Mouse (Mus musculus) E14TG2a.4 (cell line): ENCODE data around the gene Slc46a1.

Experiments
- H3K27me3 ChIP-seq: 2 replicates; pipeline ENCODE4 v1.6.1; 2014; ENCODE audit warnings: low read length, control low read depth; ENCODE audit not compliant: insufficient read depth
- H3K36me3 ChIP-seq: 2 replicates; pipeline ENCODE4 v1.6.1; 2014; ENCODE audit warnings: low read length, control low read depth; ENCODE audit not compliant: insufficient read depth
- H3K4me1 ChIP-seq: replicated peaks from 2 replicates; pipeline ENCODE4 v1.6.1; 2014; ENCODE audit warnings: low read depth, low read length, control low read depth
- H3K4me3 ChIP-seq: replicated peaks from 2 replicates; pipeline ENCODE4 v1.5.1; 2014; ENCODE audit warnings: mild to moderate bottlenecking, low read length
- H3K9me3 ChIP-seq: 2 replicates; pipeline ENCODE4 v1.6.1; 2014; ENCODE audit warnings: low read length, control low read depth
- CTCF ChIP-seq: conservative IDR thresholded peaks from 2 replicates; pipeline ENCODE4 v1.5.1; 2014; ENCODE audit warnings: low read length
- NANOG ChIP-seq: IDR thresholded peaks from 2 replicates; pipeline ENCODE4 v1.6.1; 2014; ENCODE audit warnings: borderline replicate concordance, low read length, mixed read lengths
- POU5F1 ChIP-seq: IDR thresholded peaks from 2 replicates; pipeline ENCODE4 v1.6.1; 2014; ENCODE audit warnings: low read length, borderline replicate concordance

The Slc46a1 gene

DNA sequence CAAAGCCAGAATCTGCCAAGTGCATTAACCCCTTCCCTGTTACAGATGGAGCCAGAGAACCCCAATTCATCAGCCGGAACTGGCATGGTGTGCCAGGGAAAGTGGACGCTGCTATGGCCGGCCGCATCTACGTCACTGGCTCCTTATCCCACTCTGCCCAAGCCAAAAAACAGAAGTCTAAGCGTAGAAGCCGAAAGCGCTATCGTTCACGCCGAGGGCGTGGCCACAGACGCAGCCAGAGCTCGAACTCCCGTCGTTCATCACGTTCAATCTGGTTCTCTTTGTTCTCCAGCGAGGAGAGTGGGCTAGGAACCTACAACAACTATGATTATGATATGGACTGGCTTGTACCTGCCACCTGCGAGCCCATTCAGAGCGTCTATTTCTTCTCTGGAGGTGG, 36.0 kb downstream of the Slc46a1 start:
- Histone ChIP-seq H3K4me3 (no peak overlapping the region), H3K27me3 (peaks cover 43% of the 10 kb centered on the region), H3K36me3 (peaks cover 34% of the 10 kb centered on the region), H3K4me1 (peaks cover 42% of the 10 kb centered on the region), H3K9me3 (no peaks in the 10 kb centered on the region)
- TF ChIP-seq POU5F1: no peak
- TF ChIP-seq CTCF: no peak
- no peak for TF ChIP-seq NANOG

DNA sequence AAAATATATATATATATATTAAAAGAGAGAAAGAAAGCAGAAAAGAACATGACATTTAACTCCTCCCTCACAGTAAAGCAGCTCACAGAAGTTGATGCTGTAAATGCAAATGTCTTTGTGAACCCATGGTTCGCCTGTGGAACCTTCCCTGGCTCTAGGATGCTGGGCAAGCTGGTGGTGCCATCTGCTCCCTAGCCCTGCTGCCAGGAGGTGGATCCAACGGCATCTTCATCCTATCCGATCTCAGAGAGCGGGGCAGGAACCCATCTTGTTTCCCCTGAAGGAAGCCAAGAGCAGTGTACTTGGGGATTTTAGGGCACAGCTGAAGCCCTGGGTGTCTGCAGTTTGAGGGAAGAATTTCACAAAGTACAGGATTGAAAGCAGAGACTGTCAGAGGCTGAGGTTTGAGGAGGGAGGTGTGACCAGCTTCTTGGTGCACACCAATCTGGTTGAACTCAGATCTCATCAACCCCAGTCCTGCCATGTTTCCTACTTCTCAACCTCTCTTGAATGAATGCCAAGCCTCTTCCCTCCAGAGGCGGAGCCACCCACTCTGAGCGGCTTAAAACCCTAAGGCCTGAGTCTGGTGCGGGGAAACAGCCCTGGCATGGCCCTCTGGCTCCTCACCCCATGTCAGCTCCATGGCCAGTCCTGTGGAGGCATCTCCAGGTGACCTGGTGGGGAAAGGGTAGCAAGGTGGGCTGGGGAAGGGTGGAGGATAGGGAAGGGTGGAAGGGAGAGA, 37.6 kb downstream of the Slc46a1 start, which contains the start of gene Sebox:
Gene Sebox, plus strand, starts transcription at position 539 of the 742 bp plus-strand sequence.
- Histone ChIP-seq H3K4me3 (no peak within 1 kb of the TSS), H3K36me3 (peaks cover 49% of the 10 kb centered on the region), H3K27me3 (peaks cover 35% of the 10 kb centered on the region), H3K4me1 (peaks cover 35% of the 10 kb centered on the region), H3K9me3 (no peaks in the 10 kb centered on the region)
- TF ChIP-seq POU5F1 (no peak), NANOG (no peak), CTCF (no peak)

DNA sequence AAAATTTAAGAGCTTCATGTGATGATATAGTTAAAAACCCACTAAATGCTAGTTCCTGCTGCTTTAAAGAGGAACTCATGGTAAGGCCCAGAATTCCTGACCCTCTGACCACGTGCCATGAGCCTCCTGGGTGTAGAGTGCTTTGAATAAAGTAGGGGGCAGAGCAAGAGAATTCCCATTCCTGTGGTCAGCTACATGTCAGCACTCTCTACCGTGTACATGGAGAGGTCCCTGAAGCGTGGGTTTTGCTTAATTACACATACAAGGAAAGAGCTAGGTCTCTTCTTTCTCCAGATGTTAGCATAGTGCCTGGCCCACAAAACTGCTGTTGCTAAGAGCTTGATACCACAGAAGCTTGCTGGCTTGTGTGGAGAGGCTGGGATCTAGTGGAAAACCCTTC, 39.9 kb downstream of the Slc46a1 start:
- Histone ChIP-seq H3K4me3 (no peak overlapping the region), H3K4me1 (peaks cover 28% of the 10 kb centered on the region), H3K9me3 (no peaks in the 10 kb centered on the region), H3K27me3 (peaks cover 16% of the 10 kb centered on the region), H3K36me3 (peaks cover 73% of the 10 kb centered on the region)
- TF ChIP-seq CTCF (no peak), NANOG (no peak), POU5F1 (no peak)

DNA sequence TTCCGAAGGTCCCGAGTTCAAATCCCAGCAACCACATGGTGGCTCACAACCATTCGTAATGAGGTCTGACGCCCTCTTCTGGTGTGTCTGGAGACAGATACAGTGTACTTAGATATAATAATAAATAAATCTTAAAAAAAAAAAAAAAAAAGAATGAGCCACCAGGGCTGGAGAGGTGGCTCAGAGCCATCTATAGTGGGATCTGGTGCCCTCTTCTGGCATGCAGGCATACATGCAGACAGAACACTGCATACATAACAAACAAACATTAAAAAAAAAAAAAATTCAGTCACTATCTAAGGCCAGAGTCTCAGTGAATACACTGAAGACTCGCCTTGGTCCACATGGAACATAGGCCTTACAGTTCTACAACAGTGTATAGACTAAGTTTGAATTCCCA, 43.7 kb downstream of the Slc46a1 start:
- Histone ChIP-seq H3K9me3 (no peaks in the 10 kb centered on the region), H3K4me3 (no peak overlapping the region), H3K4me1 (peaks cover 34% of the 10 kb centered on the region), H3K36me3 (peaks cover 73% of the 10 kb centered on the region), H3K27me3 (no peaks in the 10 kb centered on the region)
- TF ChIP-seq NANOG (no peak), CTCF (peak; percentile 31; the same call in 1 of the 2 replicates)

DNA sequence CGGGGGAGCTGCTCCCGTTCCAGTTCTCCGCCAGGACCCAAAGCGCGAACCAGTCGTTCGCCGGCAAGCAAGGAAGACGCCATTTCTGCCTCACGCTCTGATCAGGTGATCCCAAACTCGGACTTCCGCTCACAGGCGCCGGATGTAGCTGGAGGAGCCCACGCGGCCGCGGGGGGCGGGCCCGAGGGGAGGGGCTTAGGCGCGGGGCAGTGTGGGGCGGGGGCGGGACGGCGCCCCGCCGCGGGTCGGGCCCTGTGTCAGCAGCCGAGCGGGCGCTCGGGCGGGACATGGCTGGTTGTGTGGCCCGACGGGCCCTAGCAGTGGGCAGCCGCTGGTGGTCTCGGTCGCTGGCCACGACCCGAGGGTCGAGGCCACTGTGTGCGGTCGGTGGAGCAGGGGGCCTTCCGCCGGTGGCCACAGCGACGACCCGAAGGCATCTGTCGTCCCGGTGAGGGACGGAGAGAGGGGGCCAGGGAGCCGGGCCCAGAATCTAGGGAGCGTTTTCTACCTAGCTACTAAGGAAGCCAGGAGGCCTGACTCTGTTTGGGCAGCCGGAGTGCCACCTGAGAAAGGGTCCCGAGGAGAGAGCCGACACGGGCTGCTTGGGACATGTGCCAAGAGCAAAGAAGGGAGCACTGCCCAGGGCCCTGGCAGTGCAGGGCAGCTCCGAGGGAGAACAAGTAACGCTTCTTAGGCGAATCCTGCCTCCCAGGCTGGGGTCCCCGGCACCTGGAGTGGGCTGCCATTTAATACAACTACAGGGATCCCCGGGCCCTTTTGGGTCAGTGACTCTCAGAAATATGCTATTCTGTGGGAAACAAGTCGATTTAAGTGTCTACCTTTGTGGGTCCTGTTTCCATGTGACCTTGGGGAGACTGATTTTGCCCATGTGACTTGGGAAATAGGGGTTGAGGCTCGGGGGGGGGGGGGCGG, 46.8 kb downstream of the Slc46a1 start, which contains the start of the genes Tmem199 and Poldip2:
Gene Tmem199, minus strand, starts transcription at position 148 of the 933 bp plus-strand sequence.
Gene Poldip2, plus strand, starts transcription at position 169 of the 933 bp plus-strand sequence.
- H3K36me3 ChIP-seq: peaks cover 71% of the 10 kb centered on the region
- H3K27me3 ChIP-seq: no peaks in the 10 kb centered on the region
- H3K9me3 ChIP-seq: no peaks in the 10 kb centered on the region
- H3K4me3 ChIP-seq: peak within 1 kb of the TSS; percentile 95
- TF ChIP-seq NANOG (no peak), POU5F1 (no peak), CTCF (no peak)
- peaks cover 46% of the 10 kb centered on the region for H3K4me1 ChIP-seq

DNA sequence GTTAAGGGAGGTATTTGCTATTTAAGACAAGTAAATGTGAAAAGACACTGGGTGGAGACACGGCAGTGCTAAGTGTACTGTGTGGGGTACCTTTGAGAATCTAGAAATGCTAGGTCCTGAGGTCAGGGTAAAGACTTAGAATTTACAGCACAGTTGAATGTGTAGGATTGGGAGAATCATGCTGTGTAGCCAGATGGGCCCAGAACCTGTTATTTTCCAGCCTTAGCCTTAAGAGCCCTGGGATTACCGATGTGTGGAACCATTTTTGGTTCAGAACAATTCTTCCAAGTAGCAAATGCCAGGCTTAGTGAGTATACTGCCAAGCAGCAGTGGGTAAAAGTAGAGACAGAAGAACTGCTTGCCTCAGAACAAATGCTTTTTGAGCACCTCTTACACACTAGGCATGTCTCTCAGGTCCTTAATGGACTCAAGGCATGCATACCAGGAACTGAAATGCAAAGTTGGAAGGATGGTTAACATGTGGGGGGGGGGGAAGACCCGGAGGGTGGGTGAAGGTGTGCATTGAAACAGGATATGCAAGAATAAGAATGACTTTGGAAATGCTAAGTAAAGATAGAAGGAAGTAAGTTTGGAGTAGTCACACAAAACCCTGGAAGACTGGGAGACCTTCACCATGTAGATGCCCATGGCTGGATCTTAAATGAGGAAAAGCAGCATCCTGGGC, 47.8 kb downstream of the Slc46a1 start:
- TF ChIP-seq NANOG: no peak
- no peak for TF ChIP-seq CTCF
- TF ChIP-seq POU5F1: no peak
- Histone ChIP-seq H3K36me3 (peaks cover 70% of the 10 kb centered on the region), H3K4me1 (peaks cover 53% of the 10 kb centered on the region), H3K27me3 (no peaks in the 10 kb centered on the region), H3K9me3 (no peaks in the 10 kb centered on the region), H3K4me3 (peak overlapping the region; percentile 95)

DNA sequence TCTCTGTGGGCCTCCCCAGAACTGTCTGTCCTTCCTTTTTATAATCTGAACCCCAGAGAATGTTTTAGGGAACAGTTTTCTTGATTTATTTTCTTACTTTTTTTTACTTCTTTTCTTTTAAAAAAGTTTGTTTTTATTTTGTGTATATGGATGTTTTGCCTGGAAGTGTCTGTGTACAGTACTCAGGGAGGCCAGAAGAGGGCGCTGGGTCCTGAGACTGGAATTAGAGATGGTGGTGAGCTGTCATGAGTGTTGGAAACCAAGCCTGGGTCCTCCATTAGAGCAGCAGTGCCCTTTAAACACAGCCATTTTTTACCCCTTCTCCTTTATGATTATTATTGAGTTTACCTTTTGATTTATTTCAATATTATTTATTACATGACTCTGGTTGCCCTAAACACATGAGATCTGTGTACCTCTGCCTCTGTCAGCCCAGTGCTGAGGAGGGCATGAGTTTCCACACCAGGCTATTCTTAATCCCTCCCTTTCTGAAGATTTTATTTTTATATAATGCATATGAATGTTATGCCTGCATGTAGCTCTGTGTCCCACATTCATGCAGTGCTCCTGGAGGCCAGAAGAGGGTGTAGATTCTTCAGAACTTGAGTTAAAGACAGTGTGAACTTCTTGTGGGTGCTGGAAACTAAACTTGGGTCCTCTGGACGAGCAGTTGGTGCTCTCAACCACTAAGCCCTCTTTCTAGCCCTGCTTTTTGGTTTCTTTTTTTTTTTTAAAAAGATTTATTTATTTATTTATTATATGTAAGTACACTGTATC, 50.2 kb downstream of the Slc46a1 start:
- no peak for TF ChIP-seq POU5F1
- no peak for TF ChIP-seq NANOG
- peak; percentile 84 for TF ChIP-seq CTCF
- H3K27me3 ChIP-seq: no peaks in the 10 kb centered on the region
- peaks cover 70% of the 10 kb centered on the region for H3K36me3 ChIP-seq
- H3K4me3 ChIP-seq: no peak overlapping the region
- H3K9me3 ChIP-seq: no peaks in the 10 kb centered on the region
- peaks cover 61% of the 10 kb centered on the region for H3K4me1 ChIP-seq
